Mouse (Mus musculus) gastrocnemius, adult 18-20 months (tissue): Measurements from ENCODE around the gene Rusc2. TPM values are rescaled to one million over a fixed set of nuclear protein-coding genes. Genes with fewer than 3 reads are reported as not detected.

Experiments
- DNase-seq: peaks from one replicate; pipeline ENCODE4 v3.0.0; 2021; ENCODE audit warnings: low spot score
- total RNA-seq, 2 experiments: library from RNA; stranded (reverse); gene quantifications; 2 replicates each; pipeline ENCODE4 v1.2.3; 2021

The Rusc2 gene
- total RNA-seq, 2 experiments from 2014 or later, result 28.5 to 36.3 TPM

GRCm38 (mm10) chr4:43414761-43415160, 33.0 kb downstream of the Rusc2 start:
- no peak for DNase-seq

- DNase-seq, result peak; percentile 16
Measured at GRCm38 (mm10) chr4:43415221-43416070, 33.7 kb downstream of the Rusc2 start.

GRCm38 (mm10) chr4:43416071-43416490, 34.3 kb downstream of the Rusc2 start:
- peak; percentile 3 for DNase-seq

GRCm38 (mm10) chr4:43417269-43418062, 35.7 kb downstream of the Rusc2 start:
- DNase-seq, result peak; percentile 1

GRCm38 (mm10) chr4:43418450-43418849, 36.7 kb downstream of the Rusc2 start:
- peak; percentile 0 for DNase-seq

GRCm38 (mm10) chr4:43418973-43419656, 37.3 kb downstream of the Rusc2 start:
- peak; percentile 43 for DNase-seq

- peak; percentile 36 for DNase-seq
Measured at GRCm38 (mm10) chr4:43419801-43420281, 38.1 kb downstream of the Rusc2 start.

- DNase-seq, result peak; percentile 88
Measured at GRCm38 (mm10) chr4:43420305-43420704, 38.5 kb downstream of the Rusc2 start.

- DNase-seq, result peak; percentile 1
Measured at GRCm38 (mm10) chr4:43421632-43422240, 40.0 kb downstream of the Rusc2 start.

- peak; percentile 26 for DNase-seq
Measured at GRCm38 (mm10) chr4:43423267-43423934, 41.6 kb downstream of the Rusc2 start.

GRCm38 (mm10) chr4:43424072-43424471, 42.3 kb downstream of the Rusc2 start:
- no peak for DNase-seq

GRCm38 (mm10) chr4:43425197-43425596, 43.4 kb downstream of the Rusc2 start:
- DNase-seq, result no peak

- DNase-seq, result no peak
Measured at GRCm38 (mm10) chr4:43425648-43426380, 44.0 kb downstream of the Rusc2 start.

- no peak for DNase-seq
Measured at GRCm38 (mm10) chr4:43426487-43426886, 44.7 kb downstream of the Rusc2 start.

- DNase-seq, result no peak
Measured at GRCm38 (mm10) chr4:43427501-43428179, 45.9 kb downstream of the Rusc2 start.

GRCm38 (mm10) chr4:43428180-43428861, 46.5 kb downstream of the Rusc2 start:
- no peak for DNase-seq

- DNase-seq, result no peak
Measured at GRCm38 (mm10) chr4:43428946-43429345, 47.2 kb downstream of the Rusc2 start, which contains the start of gene Fam166b. Gene Fam166b, minus strand, starts transcription at chr4:43429134.

- DNase-seq, result peak; percentile 83
Measured at GRCm38 (mm10) chr4:43431690-43432089, 49.9 kb downstream of the Rusc2 start.

- no peak for DNase-seq
Measured at GRCm38 (mm10) chr4:43432832-43433231, 51.1 kb downstream of the Rusc2 start.
